Mouse (Mus musculus) adrenal gland, postnatal 25 days (tissue): ENCODE results near the gene Psat1. TPM values are rescaled to one million over a fixed set of nuclear protein-coding genes. Genes with fewer than 3 reads are reported as not detected.

Source experiments
- DNase-seq: peaks from one replicate; pipeline ENCODE4 v3.0.0; 2021; ENCODE audit warnings: mixed read lengths
- total RNA-seq: library from RNA; stranded (reverse); gene quantifications from 2 replicates; pipeline ENCODE4 v1.2.3, GENCODE M21; 2021

Gene Psat1
- total RNA-seq, 1 experiment from 2014 or later: 64.9 TPM

DNA sequence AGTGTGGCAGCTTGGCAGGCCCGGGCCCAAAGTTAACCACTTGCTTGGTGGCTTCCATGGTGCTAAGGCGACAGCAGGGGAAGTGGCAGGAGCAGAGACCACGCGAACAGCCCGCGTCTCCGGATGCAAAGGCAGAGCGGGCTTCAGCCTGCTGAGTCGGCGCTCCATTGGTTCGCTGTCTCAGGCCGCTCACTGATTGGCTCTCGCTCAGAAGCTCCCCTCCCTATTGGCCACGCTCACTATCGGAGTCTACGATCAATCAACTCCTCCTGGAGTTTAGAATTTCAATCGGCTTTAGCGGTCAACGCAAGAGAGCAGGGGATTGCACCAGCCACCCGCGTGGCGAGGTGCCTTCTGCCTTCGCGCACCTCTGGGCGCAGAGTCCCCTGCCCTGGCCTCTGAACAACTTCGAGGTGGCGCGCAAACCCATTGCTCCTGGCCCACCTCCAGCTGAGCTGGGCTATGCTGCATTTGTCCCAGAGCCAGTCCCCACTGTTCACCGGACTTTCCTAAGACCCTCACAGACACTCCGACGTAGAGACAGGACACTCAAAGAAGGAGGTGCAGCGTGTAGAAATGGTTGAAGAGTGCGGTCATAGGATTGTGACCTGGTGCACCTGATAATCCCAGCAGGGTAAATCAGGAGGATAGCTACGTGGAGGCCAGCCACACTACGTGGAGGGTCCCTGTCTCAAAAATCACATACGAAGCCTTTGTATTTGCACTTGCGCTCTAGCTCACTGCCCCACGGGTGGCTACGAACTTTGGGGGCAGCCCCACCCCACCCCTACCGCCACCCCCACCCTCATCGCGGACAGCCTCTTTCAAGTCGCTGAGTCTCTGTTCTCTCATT lies 22.0 kb downstream of the Psat1 start:
- DNase-seq: peak; percentile 89

DNA sequence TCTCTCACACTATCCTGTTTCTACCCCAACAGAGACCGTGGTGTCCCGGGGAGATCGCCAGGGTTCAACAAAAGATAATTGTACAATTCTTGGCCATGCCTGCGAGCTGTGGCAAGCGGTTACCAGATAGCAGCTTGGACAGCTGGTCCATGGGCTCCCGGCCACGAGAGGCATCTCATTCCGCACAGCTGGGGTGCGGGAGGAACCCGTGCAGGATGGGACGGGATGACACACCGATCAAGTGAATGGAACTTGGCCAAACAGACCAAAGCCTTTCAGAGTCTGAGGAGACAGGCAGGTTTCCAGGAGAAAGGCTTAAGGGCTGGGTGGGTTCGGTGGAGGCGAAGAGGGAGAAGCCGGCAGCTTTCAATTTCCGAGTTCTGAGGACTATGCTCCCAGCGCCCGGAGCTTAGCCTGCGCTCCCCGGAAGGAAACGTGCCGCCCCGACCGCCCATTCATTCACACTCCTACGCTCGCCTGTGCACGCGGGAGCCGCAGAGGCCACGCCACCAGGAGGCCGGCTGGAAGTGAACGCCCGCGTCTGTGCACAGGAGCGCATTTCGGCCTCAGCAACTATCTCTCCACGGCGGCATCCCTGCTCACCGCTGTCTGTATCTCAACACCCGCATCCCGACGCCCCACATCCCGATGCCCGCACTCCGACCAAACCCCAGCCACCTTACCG lies 22.8 kb downstream of the Psat1 start:
- peak; percentile 61 for DNase-seq

DNA sequence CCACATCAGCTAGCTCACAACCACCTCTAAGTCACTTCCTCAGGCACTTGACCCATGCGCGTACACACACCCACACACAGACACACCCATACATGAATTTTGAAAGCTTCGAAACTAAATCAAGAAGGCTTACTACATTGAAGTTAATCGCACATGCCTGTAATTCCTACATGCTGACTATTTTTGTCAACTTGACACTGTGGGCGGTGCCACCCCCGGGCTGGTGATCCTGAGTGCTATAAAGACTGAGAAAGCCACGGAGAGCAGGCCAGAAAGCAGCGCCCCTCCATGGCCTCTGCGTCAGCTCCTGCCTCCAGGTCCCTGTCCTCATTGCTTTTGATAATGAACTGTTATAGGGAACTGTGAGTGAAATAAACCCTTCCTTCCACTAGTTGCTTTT lies 23.7 kb downstream of the Psat1 start:
- peak; percentile 52 for DNase-seq

DNA sequence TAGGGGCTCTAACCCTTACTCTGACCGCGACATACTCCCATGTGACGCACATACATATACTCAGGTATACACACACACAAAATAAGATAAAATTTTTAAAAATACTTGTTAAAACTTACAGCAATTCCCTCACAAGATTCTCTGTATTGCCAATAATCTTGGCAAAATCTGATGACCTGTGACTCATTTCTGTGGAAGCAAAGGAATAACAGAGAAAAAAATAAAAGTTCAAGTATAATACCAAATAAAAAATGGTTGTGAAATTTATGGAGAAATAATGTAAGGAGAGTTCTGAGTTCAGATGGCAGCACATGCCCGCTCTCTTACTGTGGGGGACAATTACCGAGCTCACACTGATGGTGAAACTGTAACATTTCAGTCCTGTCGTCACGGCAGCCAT lies 27.8 kb downstream of the Psat1 start:
- no peak for DNase-seq

DNA sequence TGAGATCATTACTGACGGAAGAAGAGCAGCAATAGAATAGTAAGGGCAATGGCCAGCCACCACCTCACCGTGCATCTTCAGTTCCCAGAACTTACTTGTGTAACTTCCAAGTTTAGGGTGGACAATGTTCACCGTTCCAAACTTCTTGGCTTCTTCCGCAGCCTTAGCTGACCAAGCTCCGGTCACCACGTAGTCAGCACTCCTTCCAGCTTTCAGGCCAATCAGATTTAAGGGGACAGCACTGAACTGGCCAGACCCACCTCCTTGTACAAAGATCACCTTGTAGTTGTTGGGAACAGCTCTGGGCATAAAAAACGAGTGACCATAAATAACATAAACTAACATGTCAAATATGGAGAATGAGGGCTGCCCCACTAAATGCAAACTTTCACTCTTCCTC lies 29.0 kb downstream of the Psat1 start:
- no peak for DNase-seq

GRCm38 (mm10) chr19:15913249-15913997 lies 33.7 kb downstream of the Psat1 start:
- DNase-seq: no peak

DNA sequence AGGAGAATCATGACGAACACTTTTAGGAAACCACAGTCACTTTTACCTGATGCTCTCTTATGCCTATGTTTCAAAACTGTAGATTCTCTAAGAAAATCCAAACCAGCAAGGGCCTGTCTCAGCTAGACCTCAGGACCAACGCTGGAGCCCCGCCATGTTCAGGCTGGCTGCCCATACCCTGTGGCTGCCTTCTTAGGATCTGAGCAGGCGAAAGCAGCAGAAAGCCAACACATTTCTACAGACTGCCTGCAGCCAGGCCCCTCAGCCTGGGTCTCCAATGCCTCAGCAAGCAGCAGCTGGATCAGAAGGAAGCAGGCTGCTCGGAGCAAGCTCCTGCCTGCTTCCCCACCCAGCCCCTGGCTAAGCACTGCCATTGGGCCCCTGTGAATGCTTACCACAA lies 35.7 kb downstream of the Psat1 start:
- no peak for DNase-seq

DNA sequence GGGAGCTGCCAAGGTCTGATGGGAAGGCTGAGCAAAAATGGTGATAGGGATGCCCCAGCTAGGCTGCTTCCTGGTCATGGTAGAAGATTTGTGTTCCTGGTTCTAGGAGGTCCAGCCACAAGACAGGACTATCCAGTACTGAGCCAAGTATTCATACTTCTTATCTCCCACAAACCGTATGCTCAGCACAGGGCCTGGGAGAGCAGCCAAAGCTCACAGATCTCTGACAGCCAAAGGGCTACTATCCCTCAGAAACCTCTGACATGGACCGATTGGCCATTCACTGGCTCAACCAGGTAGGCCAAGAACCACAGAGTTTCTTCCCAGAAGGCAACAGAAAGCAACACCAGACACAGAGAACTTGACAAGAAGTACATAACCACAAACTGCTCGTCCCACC lies 36.1 kb downstream of the Psat1 start:
- DNase-seq: no peak

DNA sequence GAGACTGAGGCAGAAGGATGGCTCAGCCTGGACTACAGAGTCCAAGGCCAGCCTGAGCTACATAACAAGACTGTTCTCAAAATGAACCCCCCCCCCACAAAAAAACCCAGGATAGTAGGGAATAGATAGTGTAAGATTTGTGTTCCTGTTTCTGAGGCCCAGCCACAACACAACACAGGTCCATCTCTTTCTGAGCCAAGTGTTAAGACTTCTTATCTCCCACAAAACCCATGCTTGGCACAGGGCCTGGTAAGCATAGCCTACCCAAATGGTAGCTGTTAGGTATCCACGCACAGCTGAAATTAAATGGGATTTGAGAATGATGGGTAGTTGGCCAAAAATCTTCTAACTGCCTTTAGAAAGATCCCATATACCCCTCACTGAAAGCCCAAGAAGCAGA lies 36.6 kb downstream of the Psat1 start:
- no peak for DNase-seq

DNA sequence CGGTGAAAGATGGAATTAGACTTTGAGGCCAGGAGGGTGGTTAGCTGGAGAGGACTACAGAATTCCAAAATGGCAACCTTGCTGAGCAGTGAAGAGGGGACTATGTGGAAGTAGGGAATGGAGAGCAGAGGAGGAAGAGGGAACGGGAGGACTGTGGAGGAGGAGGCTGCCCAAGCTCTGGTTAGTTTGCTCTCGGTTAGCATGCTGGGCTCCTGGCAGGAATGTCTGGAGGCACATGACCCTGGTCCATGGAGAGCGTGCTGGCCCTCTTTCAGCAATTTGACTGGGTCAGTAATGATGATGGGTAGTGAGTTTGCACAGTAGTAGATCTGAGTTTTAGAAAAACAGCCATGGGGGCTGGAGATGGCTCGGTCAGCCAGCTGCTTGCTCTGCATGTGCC lies 39.1 kb downstream of the Psat1 start:
- DNase-seq: no peak

- DNase-seq: no peak
Observed at GRCm38 (mm10) chr19:15904734-15905133, 42.4 kb downstream of the Psat1 start.

DNA sequence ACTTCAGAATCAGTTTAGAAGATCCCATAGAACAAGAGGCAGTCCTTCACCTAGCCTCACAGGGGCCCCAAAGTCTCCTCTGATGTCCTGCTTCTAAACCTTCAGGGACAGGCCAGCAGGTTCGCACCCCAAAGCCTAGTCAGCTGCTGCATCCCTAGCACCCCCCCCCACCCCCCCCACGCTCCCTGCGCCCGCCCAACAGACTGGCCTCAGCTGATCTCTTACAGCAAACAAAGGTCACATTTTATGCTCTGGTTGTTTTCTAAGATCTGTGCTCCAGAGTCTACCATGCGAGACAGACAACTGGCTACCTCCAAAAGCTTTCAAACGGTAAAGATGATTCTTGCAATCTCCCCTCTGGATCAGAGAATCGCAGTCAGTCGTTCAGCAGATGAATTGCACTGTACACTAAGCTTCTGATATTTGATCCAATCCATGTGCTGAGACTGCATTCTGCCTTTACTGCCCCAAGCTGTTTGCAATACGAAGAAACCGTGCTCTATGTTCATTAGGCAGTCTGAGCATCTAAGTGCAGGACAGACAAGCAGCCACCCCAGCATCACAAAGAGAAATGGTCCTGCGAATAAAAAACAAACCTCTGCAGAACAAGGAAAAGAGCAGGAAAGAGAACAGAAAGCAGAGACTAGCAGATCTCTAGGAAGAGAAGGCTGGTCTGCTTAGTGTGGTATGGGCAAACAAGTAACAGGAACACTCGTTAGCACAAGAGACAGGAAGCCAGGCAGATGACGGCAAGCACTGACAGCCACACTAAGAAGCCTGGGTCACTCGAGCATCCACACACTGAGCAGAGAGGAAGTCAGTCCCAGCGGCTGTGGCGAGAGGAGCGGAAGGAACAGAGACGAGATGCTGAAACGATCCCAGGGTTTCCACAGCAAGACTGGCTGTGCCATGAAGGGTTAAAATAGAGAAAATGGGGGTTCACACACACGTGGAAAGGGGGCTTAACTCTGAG lies 43.3 kb downstream of the Psat1 start:
- no peak for DNase-seq

GRCm38 (mm10) chr19:15895681-15896080 lies 51.5 kb downstream of the Psat1 start:
- no peak for DNase-seq

DNA sequence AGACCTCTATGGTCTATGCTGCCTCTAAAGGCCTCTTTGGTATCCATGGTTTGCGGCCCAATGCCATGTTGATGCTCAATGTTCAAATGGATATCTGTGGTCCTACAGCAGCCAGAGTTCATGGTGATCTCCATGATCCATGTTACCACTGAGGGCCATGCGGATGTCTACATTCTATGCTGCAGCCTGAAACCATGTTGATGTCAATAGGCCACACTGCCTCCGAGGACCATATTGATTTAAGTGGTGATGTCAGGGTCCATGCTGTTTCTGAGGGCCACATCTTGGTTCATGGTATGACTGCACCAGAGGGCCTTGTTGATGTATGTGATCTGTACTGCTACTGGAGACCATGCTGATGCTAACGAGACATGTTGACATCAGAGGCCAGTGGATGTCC lies 55.0 kb downstream of the Psat1 start:
- no peak for DNase-seq

DNA sequence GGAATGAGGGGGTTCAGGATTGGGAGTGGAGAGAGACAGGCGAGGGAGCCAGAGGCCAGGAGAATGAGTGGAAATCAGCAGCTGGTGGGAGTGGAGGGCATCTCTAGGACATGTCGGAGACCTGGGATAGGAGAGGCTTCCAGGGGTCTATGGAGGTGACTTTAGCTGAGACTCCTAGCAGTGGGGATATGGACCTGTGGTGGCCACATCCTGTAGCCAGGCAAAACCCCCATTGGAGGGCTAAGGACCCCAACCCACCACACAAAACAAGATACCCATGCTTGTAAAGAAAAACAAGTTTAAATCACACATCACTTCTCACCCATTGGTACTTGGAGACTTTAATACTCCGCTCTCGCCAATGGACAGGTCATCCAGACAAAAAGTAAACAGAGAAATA lies 58.7 kb downstream of the Psat1 start:
- DNase-seq: no peak

- no peak for DNase-seq
Observed at GRCm38 (mm10) chr19:15882705-15883426, 64.3 kb downstream of the Psat1 start.

GRCm38 (mm10) chr19:15880731-15881130 lies 66.4 kb downstream of the Psat1 start:
- DNase-seq: no peak

GRCm38 (mm10) chr19:15879271-15879670 lies 67.9 kb downstream of the Psat1 start:
- no peak for DNase-seq

GRCm38 (mm10) chr19:15868865-15869698 lies 78.1 kb downstream of the Psat1 start:
- DNase-seq: no peak

DNA sequence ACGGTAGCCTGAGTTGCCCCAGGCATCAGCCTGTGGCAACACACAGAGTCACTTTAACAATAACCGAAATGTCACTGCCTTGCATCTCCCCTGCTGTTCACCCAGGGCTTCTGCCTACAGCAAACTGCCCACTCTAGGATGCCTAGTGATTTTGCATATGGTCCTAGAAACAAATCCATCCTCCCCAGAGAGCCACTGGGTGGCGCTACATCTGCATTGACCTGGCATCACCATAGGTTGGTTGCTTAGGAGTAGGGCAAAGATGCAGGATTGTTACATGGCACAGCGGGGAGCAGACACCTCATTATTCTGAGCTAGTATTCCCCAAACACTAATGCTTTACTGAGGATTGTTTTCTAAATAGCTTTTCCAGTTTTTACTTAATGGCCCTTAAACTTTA lies 80.3 kb downstream of the Psat1 start:
- peak; percentile 39 for DNase-seq
